Mouse (Mus musculus): ENCODE measurements around the gene Kcnip3. TPM values are rescaled to one million over a fixed set of nuclear protein-coding genes. Genes with fewer than 3 reads are reported as not detected.

The Kcnip3 gene
- polyA plus RNA-seq, 1 experiment from 2014 or later, result 1.8 TPM

DNA sequence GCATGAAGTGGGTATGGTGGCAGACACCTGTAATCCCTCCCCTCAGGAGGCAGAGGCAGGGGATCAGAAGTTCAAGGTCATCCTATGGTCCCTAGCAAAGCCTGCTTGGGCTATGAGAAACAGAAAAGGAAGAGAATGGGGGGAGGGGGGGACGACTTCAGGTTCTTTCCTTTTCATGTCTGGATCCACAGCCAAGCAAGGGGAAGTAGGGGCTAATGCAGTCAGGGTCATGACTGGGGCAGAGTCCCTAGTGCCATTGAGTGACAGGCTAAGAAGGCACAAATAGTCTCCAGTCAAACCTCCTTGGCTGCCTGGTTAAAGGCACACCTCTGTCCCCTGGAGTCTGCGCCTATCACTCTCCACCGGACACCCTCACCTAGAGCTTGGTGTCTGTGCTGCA, 3.1 kb downstream of the Kcnip3 start:
- H3K36me3 ChIP-seq (ENCODE audit: control insufficient read depth, insufficient read depth), result no peaks in the 10 kb centered on the region
- no peaks in the 10 kb centered on the region for H3K9me3 ChIP-seq (ENCODE audit: control insufficient read depth)
- H3K27me3 ChIP-seq (replicated peaks; ENCODE audit: control insufficient read depth, insufficient read depth, low read length), result no peaks in the 10 kb centered on the region
- ATAC-seq, result no peak
- H3K4me2 ChIP-seq (replicated peaks; ENCODE audit: low read depth), result no peak overlapping the region
- no peak overlapping the region for H3K27ac ChIP-seq (ENCODE audit: low read depth, low read length)
- 65% methylated on average over 3 of the region's 3 CpGs for WGBS
- H3K4me1 ChIP-seq (replicated peaks; ENCODE audit: control insufficient read depth, insufficient read depth, low read length), result no peaks in the 10 kb centered on the region; the same call in 1 of the 2 replicates
- no peak overlapping the region for H3K9ac ChIP-seq (ENCODE audit: low read depth, low read length)
- H3K4me3 ChIP-seq (ENCODE audit: low read depth, low read length), result no peak overlapping the region
- TF ChIP-seq CTCF (IDR thresholded peaks at IDR 0.05; ENCODE audit: low read depth), result no peak

DNA sequence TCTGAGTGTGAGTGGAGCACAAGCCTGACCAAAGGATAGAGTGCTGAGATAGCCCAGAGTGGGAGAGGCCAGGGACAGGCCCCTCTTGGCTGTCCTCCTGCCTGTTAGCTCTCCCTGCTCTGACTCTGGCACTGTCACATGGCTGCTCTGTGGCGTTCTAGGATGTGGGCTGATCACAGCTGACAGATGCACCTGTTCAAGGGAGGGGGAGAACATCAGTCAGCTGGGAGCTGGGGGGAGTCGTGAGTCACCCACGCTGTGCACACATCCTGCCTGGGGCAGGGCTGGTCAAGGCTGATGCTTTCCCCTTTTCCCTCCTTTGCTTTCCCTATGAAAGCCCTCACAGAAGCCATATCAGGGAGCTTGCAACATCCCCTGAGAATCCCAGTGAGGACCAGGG, 3.6 kb downstream of the Kcnip3 start:
- Histone ChIP-seq H3K4me2 (replicated peaks; ENCODE audit: low read depth) (no peak overlapping the region), H3K27me3 (replicated peaks; ENCODE audit: control insufficient read depth, insufficient read depth, low read length) (no peaks in the 10 kb centered on the region), H3K4me3 (ENCODE audit: low read depth, low read length) (no peak overlapping the region), H3K9ac (ENCODE audit: low read depth, low read length) (no peak overlapping the region), H3K4me1 (replicated peaks; ENCODE audit: control insufficient read depth, insufficient read depth, low read length) (no peaks in the 10 kb centered on the region; the same call in 1 of the 2 replicates), H3K9me3 (ENCODE audit: control insufficient read depth) (no peaks in the 10 kb centered on the region), H3K27ac (ENCODE audit: low read depth, low read length) (no peak overlapping the region), H3K36me3 (ENCODE audit: control insufficient read depth, insufficient read depth) (no peaks in the 10 kb centered on the region)
- TF ChIP-seq CTCF (IDR thresholded peaks at IDR 0.05; ENCODE audit: low read depth), result no peak
- no peak for ATAC-seq
- WGBS, result 42% methylated on average over 3 of the region's 3 CpGs

DNA sequence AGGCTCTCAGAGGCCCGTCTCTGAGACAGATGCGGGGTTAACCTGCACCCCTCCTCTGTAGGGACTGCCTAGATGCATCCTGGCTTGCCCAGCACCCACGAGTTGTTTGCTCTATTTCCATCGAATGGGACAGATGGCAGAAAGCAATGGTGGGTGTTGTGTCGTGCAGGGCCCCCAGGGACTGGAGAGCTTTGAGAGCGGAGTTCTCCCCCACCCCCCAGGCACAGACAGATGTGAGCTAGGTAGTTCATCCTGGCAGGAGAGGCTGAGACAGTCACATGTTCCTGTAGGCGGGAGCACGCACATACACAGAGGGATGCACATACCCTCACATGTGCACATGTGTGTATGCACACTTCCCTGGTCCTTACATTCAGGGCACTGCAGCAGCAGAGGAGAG, 4.8 kb downstream of the Kcnip3 start:
- no peaks in the 10 kb centered on the region for H3K27me3 ChIP-seq (replicated peaks; ENCODE audit: control insufficient read depth, insufficient read depth, low read length)
- no peaks in the 10 kb centered on the region for H3K36me3 ChIP-seq (ENCODE audit: control insufficient read depth, insufficient read depth)
- H3K4me2 ChIP-seq (replicated peaks; ENCODE audit: low read depth), result no peak overlapping the region
- no peaks in the 10 kb centered on the region; the same call in 1 of the 2 replicates for H3K4me1 ChIP-seq (replicated peaks; ENCODE audit: control insufficient read depth, insufficient read depth, low read length)
- H3K4me3 ChIP-seq (ENCODE audit: low read depth, low read length), result no peak overlapping the region
- H3K9me3 ChIP-seq (ENCODE audit: control insufficient read depth), result no peaks in the 10 kb centered on the region
- WGBS, result 78% methylated on average over 8 of the region's 8 CpGs
- H3K27ac ChIP-seq (ENCODE audit: low read depth, low read length), result no peak overlapping the region
- ATAC-seq, result no peak
- H3K9ac ChIP-seq (ENCODE audit: low read depth, low read length), result no peak overlapping the region
- TF ChIP-seq CTCF (IDR thresholded peaks at IDR 0.05; ENCODE audit: low read depth), result no peak

DNA sequence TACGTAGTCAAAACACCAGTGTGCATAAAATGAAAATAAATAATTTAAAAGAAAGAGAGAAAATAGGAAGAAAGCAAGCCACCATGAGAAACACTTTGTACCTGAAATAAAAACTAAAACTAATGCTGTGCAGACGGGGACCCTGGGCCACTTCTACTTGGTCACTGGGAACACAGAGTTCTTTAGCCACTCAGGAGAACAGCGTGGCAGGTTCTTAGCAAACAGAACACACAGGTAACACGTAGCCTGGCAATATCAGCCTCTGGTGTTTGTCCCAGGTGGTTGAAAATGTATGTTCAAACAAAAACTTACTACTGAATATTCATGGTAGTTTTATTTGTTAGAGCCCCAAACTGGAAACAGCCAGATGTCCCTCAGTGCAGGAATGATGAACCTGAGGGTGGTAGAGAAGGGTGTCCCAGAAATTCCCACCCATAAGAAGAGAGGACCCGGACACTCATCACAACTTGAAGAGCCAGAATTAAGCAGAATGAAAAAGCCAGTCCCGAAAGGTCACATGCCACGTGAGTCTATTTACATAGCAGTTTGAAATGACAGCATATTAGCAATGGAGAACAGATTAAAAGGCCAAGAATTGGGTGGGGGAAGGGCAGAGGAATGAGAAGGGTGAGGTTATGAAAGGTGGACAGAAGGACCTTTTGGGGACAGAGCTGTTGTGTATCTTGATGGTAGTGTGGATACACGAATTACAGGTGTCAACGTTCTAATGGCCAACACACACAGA, 7.3 kb downstream of the Kcnip3 start:
- Histone ChIP-seq H3K27me3 (replicated peaks; ENCODE audit: control insufficient read depth, insufficient read depth, low read length) (no peaks in the 10 kb centered on the region), H3K4me3 (ENCODE audit: low read depth, low read length) (no peak overlapping the region), H3K36me3 (ENCODE audit: control insufficient read depth, insufficient read depth) (no peaks in the 10 kb centered on the region), H3K4me1 (replicated peaks; ENCODE audit: control insufficient read depth, insufficient read depth, low read length) (no peaks in the 10 kb centered on the region), H3K27ac (ENCODE audit: low read depth, low read length) (no peak overlapping the region), H3K4me2 (replicated peaks; ENCODE audit: low read depth) (no peak overlapping the region), H3K9ac (ENCODE audit: low read depth, low read length) (no peak overlapping the region), H3K9me3 (ENCODE audit: control insufficient read depth) (no peaks in the 10 kb centered on the region)
- 63% methylated on average over 9 of the region's 9 CpGs for WGBS
- no peak for TF ChIP-seq CTCF (IDR thresholded peaks at IDR 0.05; ENCODE audit: low read depth)
- no peak for ATAC-seq

DNA sequence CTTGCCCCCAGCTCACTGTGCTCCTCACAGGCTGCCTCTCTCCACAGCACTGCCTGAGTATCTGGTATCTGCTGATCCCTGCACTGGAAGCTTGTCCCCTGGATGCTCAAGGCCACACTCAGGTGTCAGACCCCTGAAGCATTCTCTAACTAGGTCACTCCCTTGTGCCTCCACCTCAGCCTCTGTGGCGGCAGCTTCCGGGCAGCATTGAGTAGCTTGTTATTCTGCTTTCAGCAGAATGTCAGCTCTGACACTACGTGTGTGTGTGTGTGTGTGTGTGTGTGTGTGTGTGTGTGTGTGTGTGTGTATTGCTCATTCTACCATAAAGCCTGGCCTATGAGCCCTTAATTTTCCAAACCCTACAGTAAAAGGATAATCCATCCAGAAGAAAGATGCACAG, 8.7 kb downstream of the Kcnip3 start:
- Histone ChIP-seq H3K4me3 (ENCODE audit: low read depth, low read length) (no peak overlapping the region), H3K27me3 (replicated peaks; ENCODE audit: control insufficient read depth, insufficient read depth, low read length) (no peaks in the 10 kb centered on the region), H3K36me3 (ENCODE audit: control insufficient read depth, insufficient read depth) (no peaks in the 10 kb centered on the region), H3K9ac (ENCODE audit: low read depth, low read length) (no peak overlapping the region), H3K27ac (ENCODE audit: low read depth, low read length) (no peak overlapping the region), H3K4me1 (replicated peaks; ENCODE audit: control insufficient read depth, insufficient read depth, low read length) (no peaks in the 10 kb centered on the region), H3K9me3 (ENCODE audit: control insufficient read depth) (no peaks in the 10 kb centered on the region), H3K4me2 (replicated peaks; ENCODE audit: low read depth) (no peak overlapping the region)
- no peak for TF ChIP-seq CTCF (IDR thresholded peaks at IDR 0.05; ENCODE audit: low read depth)
- WGBS, result 44% methylated on average over 3 of the region's 3 CpGs
- no peak for ATAC-seq

DNA sequence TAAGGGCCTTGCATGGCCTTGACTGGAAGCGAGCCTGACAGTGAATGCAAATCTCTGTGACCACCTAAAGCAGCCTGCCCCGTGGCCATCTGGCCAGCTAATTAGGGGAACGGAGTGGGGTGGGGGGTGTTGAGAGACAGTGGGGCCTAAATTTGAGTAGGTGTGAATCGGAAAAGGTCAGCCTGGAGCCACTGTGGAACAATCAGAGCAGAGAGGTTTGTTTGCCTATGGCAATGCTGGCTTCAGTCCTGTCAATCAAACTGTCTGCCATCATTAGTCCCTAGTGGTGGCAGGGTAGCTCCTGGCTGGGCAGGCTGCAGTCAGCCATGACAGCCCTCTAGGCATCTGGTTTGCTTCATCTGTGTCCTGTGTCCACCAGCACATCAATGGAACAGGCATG, 10.5 kb downstream of the Kcnip3 start:
- 48% methylated on average over 4 of the region's 4 CpGs for WGBS
- TF ChIP-seq CTCF (IDR thresholded peaks at IDR 0.05; ENCODE audit: low read depth), result no peak
- ATAC-seq, result no peak
- no peak overlapping the region for H3K4me3 ChIP-seq (ENCODE audit: low read depth, low read length)
- H3K4me2 ChIP-seq (replicated peaks; ENCODE audit: low read depth), result no peak overlapping the region
- no peaks in the 10 kb centered on the region for H3K4me1 ChIP-seq (replicated peaks; ENCODE audit: control insufficient read depth, insufficient read depth, low read length)
- no peaks in the 10 kb centered on the region for H3K9me3 ChIP-seq (ENCODE audit: control insufficient read depth)
- H3K36me3 ChIP-seq (ENCODE audit: control insufficient read depth, insufficient read depth), result no peaks in the 10 kb centered on the region
- H3K27ac ChIP-seq (ENCODE audit: low read depth, low read length), result no peak overlapping the region
- no peak overlapping the region for H3K9ac ChIP-seq (ENCODE audit: low read depth, low read length)
- no peaks in the 10 kb centered on the region for H3K27me3 ChIP-seq (replicated peaks; ENCODE audit: control insufficient read depth, insufficient read depth, low read length)
